Mouse (Mus musculus): ENCODE data around the gene Casd1. TPM values are rescaled to one million over a fixed set of nuclear protein-coding genes. Genes with fewer than 3 reads are reported as not detected.

Casd1 gene
- polyA plus RNA-seq, 1 experiment from 2014 or later = 27.4 TPM

GRCm38 (mm10) chr6:4655466-4655865 lies 54.8 kb downstream of the Casd1 start:
- Histone ChIP-seq H3K4me1 (replicated peaks; ENCODE audit: insufficient read depth, low read length) (no peaks in the 10 kb centered on the region), H3K27me3 (ENCODE audit: insufficient read depth, low read length) (no peaks in the 10 kb centered on the region), H3K36me3 (ENCODE audit: insufficient read depth, low read length) (no peaks in the 10 kb centered on the region), H3K27ac (no peak overlapping the region), H3K9ac (ENCODE audit: low read depth, low read length) (no peak overlapping the region), H3K9me3 (replicated peaks; ENCODE audit: low read length) (no peaks in the 10 kb centered on the region), H3K4me3 (replicated peaks; ENCODE audit: low read depth, low read length) (no peak overlapping the region), H3K4me2 (ENCODE audit: low read length) (no peak overlapping the region)
- WGBS = 69% methylated on average over 5 of the region's 5 CpGs
- DNase-seq (ENCODE audit: low spot score) (peak; percentile 11), ATAC-seq (replicated peaks; ENCODE audit: low FRiP score, low read depth) (no peak)
- TF ChIP-seq CTCF (IDR thresholded peaks at IDR 0.05; ENCODE audit: low read depth) = no peak

GRCm38 (mm10) chr6:4655924-4656323 lies 55.3 kb downstream of the Casd1 start:
- Histone ChIP-seq H3K4me1 (replicated peaks; ENCODE audit: insufficient read depth, low read length) (no peaks in the 10 kb centered on the region), H3K27me3 (ENCODE audit: insufficient read depth, low read length) (no peaks in the 10 kb centered on the region), H3K9ac (ENCODE audit: low read depth, low read length) (no peak overlapping the region), H3K4me2 (ENCODE audit: low read length) (no peak overlapping the region), H3K9me3 (replicated peaks; ENCODE audit: low read length) (no peaks in the 10 kb centered on the region), H3K36me3 (ENCODE audit: insufficient read depth, low read length) (no peaks in the 10 kb centered on the region), H3K4me3 (replicated peaks; ENCODE audit: low read depth, low read length) (no peak overlapping the region), H3K27ac (no peak overlapping the region)
- DNase-seq (ENCODE audit: low spot score) (no peak), ATAC-seq (replicated peaks; ENCODE audit: low FRiP score, low read depth) (no peak)
- TF ChIP-seq CTCF (IDR thresholded peaks at IDR 0.05; ENCODE audit: low read depth) = no peak
- 89% methylated on average over 4 of the region's 4 CpGs for WGBS

DNA sequence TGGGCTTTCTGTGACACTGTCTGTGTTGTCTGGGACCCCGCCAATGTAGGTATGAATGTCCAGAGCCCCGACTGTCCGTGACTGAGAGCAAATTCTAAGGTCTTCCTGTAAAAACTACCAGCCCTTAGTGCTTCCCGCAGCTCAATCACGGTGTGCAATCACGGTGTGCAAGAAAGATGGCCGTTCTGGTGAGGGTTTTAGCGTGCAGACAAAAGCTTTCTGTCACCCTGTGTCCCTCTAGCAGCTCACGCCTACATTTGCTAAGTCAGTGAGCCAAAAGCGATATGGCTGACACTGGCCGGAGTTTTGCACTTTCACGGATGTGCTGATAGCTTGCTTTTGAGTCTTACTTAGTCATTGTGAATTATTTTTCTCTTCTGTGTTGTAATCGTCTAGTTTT lies 58.2 kb downstream of the Casd1 start:
- Histone ChIP-seq H3K4me2 (ENCODE audit: low read length) (no peak overlapping the region), H3K9ac (ENCODE audit: low read depth, low read length) (no peak overlapping the region), H3K4me3 (replicated peaks; ENCODE audit: low read depth, low read length) (no peak overlapping the region), H3K4me1 (replicated peaks; ENCODE audit: insufficient read depth, low read length) (no peaks in the 10 kb centered on the region), H3K9me3 (replicated peaks; ENCODE audit: low read length) (no peaks in the 10 kb centered on the region), H3K27me3 (ENCODE audit: insufficient read depth, low read length) (no peaks in the 10 kb centered on the region), H3K27ac (no peak overlapping the region), H3K36me3 (ENCODE audit: insufficient read depth, low read length) (no peaks in the 10 kb centered on the region)
- no peak for TF ChIP-seq CTCF (IDR thresholded peaks at IDR 0.05; ENCODE audit: low read depth)
- DNase-seq (ENCODE audit: low spot score) = no peak
- 87% methylated on average over 13 of the region's 13 CpGs for WGBS
- ATAC-seq (replicated peaks; ENCODE audit: low FRiP score, low read depth) = no peak

DNA sequence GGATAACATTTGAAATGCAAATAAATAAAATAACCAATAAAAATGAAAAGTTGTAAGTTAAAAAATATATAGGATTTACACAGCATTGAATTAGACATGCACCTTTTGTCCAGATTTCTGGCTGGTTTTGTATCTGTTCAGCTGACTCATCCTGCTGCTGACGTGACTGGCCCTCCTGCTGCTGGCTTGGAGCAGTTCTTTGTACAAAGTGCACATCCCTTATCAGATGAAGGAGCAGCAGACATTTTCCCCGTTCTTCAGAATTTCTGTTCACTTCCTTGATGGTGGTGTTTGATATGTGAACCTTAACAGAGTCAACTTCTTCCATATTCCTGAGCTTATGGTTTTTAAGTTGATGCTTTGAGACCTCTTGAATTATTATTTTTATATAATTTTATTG lies 62.9 kb downstream of the Casd1 start:
- Histone ChIP-seq H3K9me3 (replicated peaks; ENCODE audit: low read length) (no peaks in the 10 kb centered on the region), H3K9ac (ENCODE audit: low read depth, low read length) (no peak overlapping the region), H3K27ac (no peak overlapping the region), H3K36me3 (ENCODE audit: insufficient read depth, low read length) (no peaks in the 10 kb centered on the region), H3K27me3 (ENCODE audit: insufficient read depth, low read length) (no peaks in the 10 kb centered on the region), H3K4me1 (replicated peaks; ENCODE audit: insufficient read depth, low read length) (no peaks in the 10 kb centered on the region), H3K4me3 (replicated peaks; ENCODE audit: low read depth, low read length) (no peak overlapping the region), H3K4me2 (ENCODE audit: low read length) (no peak overlapping the region)
- ATAC-seq (replicated peaks; ENCODE audit: low FRiP score, low read depth) = no peak
- DNase-seq (ENCODE audit: low spot score) = no peak
- TF ChIP-seq CTCF (IDR thresholded peaks at IDR 0.05; ENCODE audit: low read depth) = no peak
- 73% methylated on average over 2 of the region's 2 CpGs for WGBS

GRCm38 (mm10) chr6:4664313-4664712 lies 63.7 kb downstream of the Casd1 start:
- H3K27me3 ChIP-seq (ENCODE audit: insufficient read depth, low read length) = no peaks in the 10 kb centered on the region
- no peak overlapping the region for H3K4me2 ChIP-seq (ENCODE audit: low read length)
- no peaks in the 10 kb centered on the region for H3K4me1 ChIP-seq (replicated peaks; ENCODE audit: insufficient read depth, low read length)
- H3K36me3 ChIP-seq (ENCODE audit: insufficient read depth, low read length) = no peaks in the 10 kb centered on the region
- TF ChIP-seq CTCF (IDR thresholded peaks at IDR 0.05; ENCODE audit: low read depth) = no peak
- WGBS = 80% methylated on average over 2 of the region's 2 CpGs
- no peak overlapping the region for H3K4me3 ChIP-seq (replicated peaks; ENCODE audit: low read depth, low read length)
- DNase-seq (ENCODE audit: low spot score) (no peak), ATAC-seq (replicated peaks; ENCODE audit: low FRiP score, low read depth) (no peak)
- no peaks in the 10 kb centered on the region for H3K9me3 ChIP-seq (replicated peaks; ENCODE audit: low read length)
- no peak overlapping the region for H3K27ac ChIP-seq
- H3K9ac ChIP-seq (ENCODE audit: low read depth, low read length) = no peak overlapping the region

DNA sequence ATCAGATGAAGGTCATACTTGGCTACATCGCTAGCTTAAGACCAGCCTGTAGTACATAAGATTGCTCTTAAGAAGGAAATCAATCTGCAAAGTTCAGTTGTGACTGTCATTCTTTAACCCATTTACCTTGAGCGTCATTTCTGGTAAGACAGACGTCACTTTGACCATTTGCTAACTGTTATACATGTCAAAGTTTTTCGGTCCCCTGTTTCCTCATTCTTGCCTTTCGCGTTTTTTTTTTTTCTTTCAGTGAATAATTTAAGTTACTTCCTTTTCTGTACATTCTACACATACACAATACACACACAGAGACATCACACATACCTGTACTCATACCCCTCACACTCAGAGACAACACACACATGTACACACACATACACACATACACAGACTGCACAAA lies 64.5 kb downstream of the Casd1 start:
- no peak for TF ChIP-seq CTCF (IDR thresholded peaks at IDR 0.05; ENCODE audit: low read depth)
- 86% methylated on average over 6 of the region's 6 CpGs for WGBS
- no peaks in the 10 kb centered on the region for H3K36me3 ChIP-seq (ENCODE audit: insufficient read depth, low read length)
- DNase-seq (ENCODE audit: low spot score) (no peak), ATAC-seq (replicated peaks; ENCODE audit: low FRiP score, low read depth) (no peak)
- no peaks in the 10 kb centered on the region for H3K27me3 ChIP-seq (ENCODE audit: insufficient read depth, low read length)
- H3K9ac ChIP-seq (ENCODE audit: low read depth, low read length) = no peak overlapping the region
- no peak overlapping the region for H3K4me3 ChIP-seq (replicated peaks; ENCODE audit: low read depth, low read length)
- no peaks in the 10 kb centered on the region for H3K4me1 ChIP-seq (replicated peaks; ENCODE audit: insufficient read depth, low read length)
- no peaks in the 10 kb centered on the region for H3K9me3 ChIP-seq (replicated peaks; ENCODE audit: low read length)
- H3K4me2 ChIP-seq (ENCODE audit: low read length) = no peak overlapping the region
- no peak overlapping the region for H3K27ac ChIP-seq

DNA sequence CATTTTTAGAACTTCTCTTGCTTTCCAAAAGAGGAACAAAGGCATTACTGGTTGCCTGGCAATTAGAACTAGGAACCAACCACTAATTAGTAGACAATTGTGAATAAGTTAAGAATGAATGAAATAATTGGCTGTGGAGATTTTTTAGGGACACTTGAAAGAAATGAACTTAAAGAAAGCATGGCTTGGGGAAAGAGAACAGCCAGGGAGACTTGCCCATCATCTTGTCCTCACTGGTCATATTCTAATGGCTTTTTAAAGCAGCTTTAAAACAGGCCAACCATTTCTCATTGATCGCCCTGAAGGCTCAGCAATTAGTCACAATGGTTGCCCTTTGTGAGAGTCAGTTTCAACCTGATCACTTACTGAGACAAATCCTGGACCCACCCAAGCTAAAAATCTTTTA lies 76.7 kb downstream of the Casd1 start:
- H3K27me3 ChIP-seq (ENCODE audit: insufficient read depth, low read length) = no peaks in the 10 kb centered on the region
- no peak overlapping the region for H3K27ac ChIP-seq
- H3K9ac ChIP-seq (ENCODE audit: low read depth, low read length) = no peak overlapping the region
- WGBS = 54% methylated on average over 1 of the region's 1 CpGs
- H3K4me2 ChIP-seq (ENCODE audit: low read length) = no peak overlapping the region
- no peak overlapping the region for H3K4me3 ChIP-seq (replicated peaks; ENCODE audit: low read depth, low read length)
- TF ChIP-seq CTCF (IDR thresholded peaks at IDR 0.05; ENCODE audit: low read depth) = no peak
- H3K9me3 ChIP-seq (replicated peaks; ENCODE audit: low read length) = no peaks in the 10 kb centered on the region
- no peak for ATAC-seq (replicated peaks; ENCODE audit: low FRiP score, low read depth)
- H3K36me3 ChIP-seq (ENCODE audit: insufficient read depth, low read length) = no peaks in the 10 kb centered on the region
- H3K4me1 ChIP-seq (replicated peaks; ENCODE audit: insufficient read depth, low read length) = no peaks in the 10 kb centered on the region
- DNase-seq (ENCODE audit: low spot score) = no peak

Data from kidney, postnatal 0 days (tissue).